Mouse (Mus musculus) thymus, adult 2 months (tissue): Measurements from ENCODE around the gene Asdurf.

Experiments
- CTCF ChIP-seq: fragments of 200-500 bp; IDR thresholded peaks from 2 replicates; pipeline ENCODE4 v1.5.1; 2012; ENCODE audit warnings: mild to moderate bottlenecking, control low read depth, low read length, moderate library complexity, borderline replicate concordance; ENCODE audit not compliant: control insufficient read depth, poor library complexity, insufficient read depth; ENCODE audit errors: extremely low read depth
- POLR2A ChIP-seq: fragments of 200-500 bp; IDR thresholded peaks from 2 replicates; pipeline ENCODE4 v1.6.1; 2012; ENCODE audit warnings: mild to moderate bottlenecking, low read length, control low read depth, moderate library complexity; ENCODE audit not compliant: control insufficient read depth, poor library complexity, insufficient read depth; ENCODE audit errors: extremely low read depth

DNA sequence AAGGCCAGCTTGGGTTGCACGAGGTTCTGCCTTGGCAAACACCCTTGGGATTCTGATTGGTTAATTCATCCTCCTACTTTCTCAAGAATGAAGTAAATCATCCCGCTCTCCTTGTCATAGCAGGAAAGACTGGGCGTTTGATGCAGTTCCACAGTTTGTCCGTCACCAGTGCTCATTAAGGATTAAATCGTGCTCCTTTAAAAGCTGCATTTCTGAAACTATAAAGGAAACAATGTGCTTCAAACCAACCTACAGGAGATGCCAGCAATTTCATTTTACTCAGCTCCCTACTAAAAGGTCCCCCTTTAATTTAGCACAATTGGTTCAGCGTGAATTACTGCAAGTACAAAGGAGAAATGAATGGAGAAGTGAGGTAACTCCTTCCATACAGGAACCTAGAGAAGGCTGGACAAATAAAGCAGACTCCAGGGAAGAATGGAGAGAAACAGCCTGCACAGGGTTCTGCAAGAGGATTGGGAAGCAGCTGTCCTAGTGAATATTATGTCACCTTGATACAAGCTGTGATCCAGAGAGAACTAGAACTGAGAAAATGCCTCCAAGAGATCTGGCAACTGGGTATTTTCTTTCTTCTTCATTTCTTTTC, 31.8 kb upstream of the Asdurf start:
- TF ChIP-seq CTCF = no peak
- no peak for TF ChIP-seq POLR2A
